Mouse (Mus musculus): ENCODE data around the gene Noto.

DNA sequence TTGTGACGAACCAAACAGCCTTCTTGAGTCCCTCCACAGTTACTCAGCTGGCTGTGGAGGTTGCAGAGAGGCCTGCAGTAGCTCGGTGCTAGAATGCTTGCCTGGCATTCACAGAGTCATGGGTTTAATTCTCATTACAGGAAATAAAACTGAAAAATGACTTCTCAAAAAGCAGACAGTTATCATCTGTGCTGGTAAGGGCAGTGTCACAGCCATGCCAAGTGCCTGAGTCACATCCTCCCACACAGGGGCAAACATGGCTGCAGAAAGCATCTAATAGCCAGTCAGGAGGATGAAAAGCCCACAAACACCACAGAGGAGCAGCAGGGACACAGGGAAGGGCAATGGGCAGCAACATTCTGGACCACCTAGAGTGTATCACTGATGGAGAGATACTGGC is 40.9 kb upstream of the Noto start:
- no peak for TF ChIP-seq POLR2A (IDR thresholded peaks at IDR 0.05; ENCODE audit: borderline replicate concordance, extremely low read depth, insufficient read depth, insufficient read length, poor library complexity, severe bottlenecking)
- TF ChIP-seq CTCF (IDR thresholded peaks at IDR 0.05; ENCODE audit: borderline replicate concordance, extremely low read depth, insufficient read depth, insufficient read length): no peak
